Mouse (Mus musculus) intestine, postnatal 0 days (tissue): ENCODE data around the gene Col23a1. TPM values are rescaled to one million over a fixed set of nuclear protein-coding genes. Genes with fewer than 3 reads are reported as not detected.

Source experiments
- ATAC-seq: fragments of 200-750 bp; cut with Nextera tagmentation; 2 replicates; pipeline ENCODE4 v1.8.0; 2017; ENCODE audit warnings: mild to moderate bottlenecking, moderate TSS enrichment, moderate library complexity
- H3K27ac ChIP-seq: fragments of 300-500 bp; sonication (generic); 2 replicates; pipeline ENCODE4 v1.5.1; 2014; ENCODE audit warnings: mild to moderate bottlenecking, low read depth, low read length, moderate library complexity
- H3K27me3 ChIP-seq: fragments of 300-500 bp; sonication (generic); replicated peaks from 2 replicates; pipeline ENCODE4 v1.6.1; 2014; ENCODE audit warnings: low read length, mixed read lengths; ENCODE audit not compliant: control insufficient read depth, insufficient read depth
- H3K36me3 ChIP-seq: fragments of 300-500 bp; sonication (generic); 2 replicates; pipeline ENCODE4 v1.6.1; 2014; ENCODE audit warnings: mild to moderate bottlenecking, moderate library complexity; ENCODE audit not compliant: control insufficient read depth, insufficient read depth
- H3K4me1 ChIP-seq: fragments of 300-500 bp; sonication (generic); replicated peaks from 2 replicates; pipeline ENCODE4 v1.6.1; 2014; ENCODE audit warnings: antibody characterized with exemption, low read length, mixed read lengths; ENCODE audit not compliant: control insufficient read depth, insufficient read depth
- H3K4me2 ChIP-seq: fragments of 300-500 bp; sonication (generic); replicated peaks from 2 replicates; pipeline ENCODE4 v1.6.1; 2014; ENCODE audit warnings: low read depth, mild to moderate bottlenecking, moderate library complexity
- H3K4me3 ChIP-seq: fragments of 300-500 bp; sonication (generic); 2 replicates; pipeline ENCODE4 v1.5.1; 2014; ENCODE audit warnings: low read depth, low read length
- H3K9ac ChIP-seq: fragments of 300-500 bp; sonication (generic); 2 replicates; pipeline ENCODE4 v1.6.1; 2014; ENCODE audit warnings: mild to moderate bottlenecking, low read depth, low read length
- H3K9me3 ChIP-seq: fragments of 300-500 bp; sonication (generic); 2 replicates; pipeline ENCODE4 v1.6.1; 2016; ENCODE audit warnings: mixed run types; ENCODE audit not compliant: control insufficient read depth
- CTCF ChIP-seq: sonication (generic); IDR thresholded peaks from 2 replicates; pipeline ENCODE4 v1.5.1; 2016; ENCODE audit warnings: low read depth, mild to moderate bottlenecking, control low read depth, antibody characterized with exemption, moderate library complexity
- WGBS: fragments of 180-500 bp; shearing (Covaris S2); extraction: QIAGEN DNeasy Blood & Tissue Kit; methylation state at CpG from one replicate; pipeline ENCODE4 v1.1.7; 2014; 5-methylcytosine and 5-hydroxymethylcytosine counted together
- polyA plus RNA-seq: library from polyadenylated mRNA; unstranded; fragments of >200 nt; fragmentation: Nextera tagmentation; extraction: Ambion mirVana; gene quantifications from 2 replicates; pipeline ENCODE4 v1.2.1, GENCODE M21; 2015

Gene Col23a1
- polyA plus RNA-seq, 1 experiment from 2014 or later = 4.6 TPM

- H3K36me3 ChIP-seq = no peaks in the 10 kb centered on the region
- H3K4me3 ChIP-seq = no peak overlapping the region
- no peaks in the 10 kb centered on the region for H3K9me3 ChIP-seq
- H3K9ac ChIP-seq = no peak overlapping the region
- H3K4me2 ChIP-seq = no peak overlapping the region
- no peaks in the 10 kb centered on the region for H3K4me1 ChIP-seq
- no peak for TF ChIP-seq CTCF
- no peak overlapping the region for H3K27ac ChIP-seq
- ATAC-seq = no peak
- no peaks in the 10 kb centered on the region for H3K27me3 ChIP-seq
These were observed 210.1 kb downstream of the Col23a1 start for GRCm38 (mm10) chr11:51499776-51500175.

GRCm38 (mm10) chr11:51502431-51502851 lies 212.7 kb downstream of the Col23a1 start:
- no peaks in the 10 kb centered on the region for H3K36me3 ChIP-seq
- H3K27ac ChIP-seq = no peak overlapping the region
- 51% methylated on average over 10 of the region's 10 CpGs for WGBS
- H3K4me2 ChIP-seq = no peak overlapping the region
- no peak for ATAC-seq
- no peak overlapping the region for H3K4me3 ChIP-seq
- no peaks in the 10 kb centered on the region for H3K4me1 ChIP-seq
- H3K9me3 ChIP-seq = no peaks in the 10 kb centered on the region
- no peak overlapping the region for H3K9ac ChIP-seq
- no peaks in the 10 kb centered on the region for H3K27me3 ChIP-seq
- no peak for TF ChIP-seq CTCF

GRCm38 (mm10) chr11:51504946-51505345 lies 215.2 kb downstream of the Col23a1 start:
- H3K27ac ChIP-seq = no peak overlapping the region
- H3K4me2 ChIP-seq = no peak overlapping the region
- H3K36me3 ChIP-seq = no peaks in the 10 kb centered on the region
- no peaks in the 10 kb centered on the region for H3K27me3 ChIP-seq
- H3K9ac ChIP-seq = no peak overlapping the region
- H3K4me3 ChIP-seq = no peak overlapping the region
- 69% methylated on average over 3 of the region's 3 CpGs for WGBS
- H3K9me3 ChIP-seq = no peaks in the 10 kb centered on the region
- H3K4me1 ChIP-seq = no peaks in the 10 kb centered on the region
- ATAC-seq = no peak
- no peak for TF ChIP-seq CTCF

- Histone ChIP-seq H3K4me3 (no peak overlapping the region), H3K27me3 (no peaks in the 10 kb centered on the region), H3K27ac (no peak overlapping the region), H3K36me3 (no peaks in the 10 kb centered on the region), H3K9ac (no peak overlapping the region), H3K4me2 (no peak overlapping the region), H3K4me1 (no peaks in the 10 kb centered on the region), H3K9me3 (no peaks in the 10 kb centered on the region)
- 47% methylated on average over 6 of the region's 6 CpGs for WGBS
- ATAC-seq = no peak
- TF ChIP-seq CTCF = no peak
These were observed 218.3 kb downstream of the Col23a1 start for GRCm38 (mm10) chr11:51508053-51508452.

GRCm38 (mm10) chr11:51509211-51509610 lies 219.5 kb downstream of the Col23a1 start:
- no peak overlapping the region for H3K4me2 ChIP-seq
- H3K27ac ChIP-seq = no peak overlapping the region
- no peak overlapping the region for H3K9ac ChIP-seq
- no peak overlapping the region for H3K4me3 ChIP-seq
- no peak for TF ChIP-seq CTCF
- no peaks in the 10 kb centered on the region for H3K9me3 ChIP-seq
- WGBS = 89% methylated on average over 5 of the region's 5 CpGs
- H3K27me3 ChIP-seq = no peaks in the 10 kb centered on the region
- H3K4me1 ChIP-seq = no peaks in the 10 kb centered on the region
- H3K36me3 ChIP-seq = no peaks in the 10 kb centered on the region
- no peak for ATAC-seq

GRCm38 (mm10) chr11:51513019-51513418 lies 223.3 kb downstream of the Col23a1 start:
- no peak for TF ChIP-seq CTCF
- Histone ChIP-seq H3K9me3 (no peaks in the 10 kb centered on the region), H3K36me3 (no peaks in the 10 kb centered on the region), H3K4me3 (no peak overlapping the region), H3K9ac (no peak overlapping the region), H3K27ac (no peak overlapping the region), H3K4me1 (no peaks in the 10 kb centered on the region), H3K4me2 (no peak overlapping the region), H3K27me3 (no peaks in the 10 kb centered on the region)
- 78% methylated on average over 6 of the region's 6 CpGs for WGBS
- no peak for ATAC-seq

- H3K36me3 ChIP-seq = no peaks in the 10 kb centered on the region
- no peak overlapping the region for H3K27ac ChIP-seq
- H3K4me1 ChIP-seq = no peaks in the 10 kb centered on the region
- H3K27me3 ChIP-seq = no peaks in the 10 kb centered on the region
- WGBS = 86% methylated on average over 11 of the region's 11 CpGs
- no peak for ATAC-seq
- TF ChIP-seq CTCF = no peak
- no peaks in the 10 kb centered on the region for H3K9me3 ChIP-seq
- no peak overlapping the region for H3K4me3 ChIP-seq
- no peak overlapping the region for H3K9ac ChIP-seq
- no peak overlapping the region for H3K4me2 ChIP-seq
These were observed 225.6 kb downstream of the Col23a1 start for GRCm38 (mm10) chr11:51515346-51515745.
